Mouse (Mus musculus) heart, adult 2 months (tissue): Measurements from ENCODE around the gene Ppp2r5b. TPM values are rescaled to one million over a fixed set of nuclear protein-coding genes. Genes with fewer than 3 reads are reported as not detected.
A peak's percentile ranks its signal among the peaks of the same experiment; 100 is the strongest.

ENCODE experiments used
- DNase-seq, 2 experiments: peaks; one replicate each; pipeline ENCODE4 v3.0.0; 2021
- H3K27ac ChIP-seq: fragments of 200-600 bp; 2 replicates; pipeline ENCODE4 v1.8.1; 2022
- H3K27me3 ChIP-seq: fragments of 200-500 bp; 2 replicates; pipeline ENCODE4 v1.6.1; 2012; ENCODE audit warnings: mild to moderate bottlenecking, low read length, inconsistent platforms, mixed read lengths; ENCODE audit not compliant: control insufficient read depth, insufficient read depth
- H3K36me3 ChIP-seq: fragments of 200-500 bp; 2 replicates; pipeline ENCODE4 v1.6.1; 2012; ENCODE audit warnings: low read length, inconsistent platforms; ENCODE audit not compliant: control insufficient read depth, insufficient read depth
- H3K4me1 ChIP-seq: fragments of 200-500 bp; 2 replicates; pipeline ENCODE4 v1.6.1; 2011; ENCODE audit warnings: low read length; ENCODE audit not compliant: control insufficient read depth, insufficient read depth
- H3K4me3 ChIP-seq: fragments of 200-600 bp; 2 replicates; pipeline ENCODE4 v1.8.1; 2022
- H3K79me2 ChIP-seq: fragments of 200-500 bp; replicated peaks from 2 replicates; pipeline ENCODE4 v1.6.1; 2012; ENCODE audit warnings: mild to moderate bottlenecking, inconsistent platforms, low read length, moderate library complexity, mixed read lengths; ENCODE audit not compliant: control insufficient read depth, insufficient read depth
- H3K9ac ChIP-seq: fragments of 200-500 bp; 2 replicates; pipeline ENCODE4 v1.6.1; 2012; ENCODE audit warnings: low read depth, mild to moderate bottlenecking, control low read depth, inconsistent platforms, low read length, mixed read lengths
- CTCF ChIP-seq: fragments of 200-600 bp; IDR thresholded peaks from 2 replicates; pipeline ENCODE4 v1.8.1; 2022; ENCODE audit warnings: antibody characterized with exemption, mild to moderate bottlenecking, moderate library complexity
- EP300 ChIP-seq: fragments of 200-500 bp; IDR thresholded peaks from 2 replicates; pipeline ENCODE4 v1.6.1; 2011; ENCODE audit warnings: low read depth, low read length, control low read depth; ENCODE audit not compliant: insufficient read depth
- POLR2A ChIP-seq: fragments of 200-500 bp; IDR thresholded peaks from 2 replicates; pipeline ENCODE4 v1.6.1; 2011; ENCODE audit warnings: mild to moderate bottlenecking, low read depth, low read length, control low read depth; ENCODE audit not compliant: insufficient read depth
- WGBS: fragments of 180-500 bp; shearing (Covaris S2); methylation state at CpG from one replicate; pipeline ENCODE4 v1.1.7; 2018; 5-methylcytosine and 5-hydroxymethylcytosine counted together
- intact Hi-C: fragments of 180-260 bp; cut with DNase I; formaldehyde crosslinking; loops from one replicate; pipeline ENCODE4 v1.15.1; 2025
- polyA plus RNA-seq: library from polyadenylated mRNA; depleted of rRNA; stranded (reverse); fragments of >200 nt; gene quantifications from 2 replicates; pipeline ENCODE4 v1.2.3, GENCODE M21; 2012
- total RNA-seq, 2 experiments: library from RNA; stranded (reverse); gene quantifications; 2 replicates each; pipeline ENCODE4 v1.2.3; 2021

The Ppp2r5b gene
- total and polyA plus RNA-seq, 3 experiments, result 34.8 to 36.8 (median 35.1) TPM

DNA sequence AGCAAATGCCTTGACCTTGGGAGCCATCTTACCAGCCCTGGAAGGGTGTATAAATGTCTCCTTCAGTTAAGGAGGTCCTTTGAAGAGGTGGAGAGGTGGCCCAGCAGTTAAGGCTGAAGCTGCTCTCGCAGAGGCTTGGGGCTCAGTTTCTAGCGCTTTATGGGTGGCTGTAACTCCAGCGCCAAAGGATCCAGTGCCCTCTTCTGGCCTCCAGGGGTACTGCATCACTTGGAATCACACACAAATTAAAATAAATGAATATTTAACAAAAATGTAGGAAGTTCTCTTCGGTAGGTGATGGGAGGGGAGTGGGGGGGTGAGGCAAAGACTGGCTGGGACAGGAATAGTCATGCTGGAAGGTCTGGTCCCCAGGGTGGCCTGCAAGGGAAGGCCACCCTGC, 25.3 kb upstream of the Ppp2r5b start:
- no peaks in the 10 kb centered on the region for H3K36me3 ChIP-seq
- TF ChIP-seq POLR2A, result no peak
- TF ChIP-seq EP300, result no peak
- peak; percentile 54 for TF ChIP-seq CTCF
- no peak overlapping the region for H3K27ac ChIP-seq
- no peaks in the 10 kb centered on the region for H3K27me3 ChIP-seq
- 72% methylated on average over 4 of the region's 4 CpGs for whole genome bisulfite sequencing
- no peak overlapping the region for H3K4me3 ChIP-seq
- intact Hi-C loops, result no loop called here
- no peaks in the 10 kb centered on the region for H3K79me2 ChIP-seq
- DNase-seq, result no peak
- no peaks in the 10 kb centered on the region for H3K4me1 ChIP-seq
- no peak overlapping the region for H3K9ac ChIP-seq

DNA sequence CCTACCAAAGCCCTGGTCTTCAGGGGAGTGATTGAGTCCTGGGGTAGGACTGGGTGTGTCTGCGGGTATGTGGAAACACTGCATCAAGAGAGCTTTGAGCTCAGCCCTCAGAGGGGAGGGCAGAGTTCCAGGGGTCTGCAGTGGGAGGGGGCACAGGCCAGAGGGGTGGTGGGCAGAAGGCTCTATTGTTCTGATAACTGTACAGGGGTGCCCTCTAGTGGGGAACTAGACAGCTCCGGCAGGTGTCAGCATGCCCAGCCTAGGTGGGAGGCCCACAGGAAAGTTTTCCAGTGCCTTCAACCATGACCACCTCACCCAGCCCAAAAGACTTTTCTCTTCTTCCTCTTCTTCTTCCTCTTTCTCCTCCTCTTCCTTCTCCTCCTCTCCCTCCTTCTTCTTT, 24.8 kb upstream of the Ppp2r5b start:
- TF ChIP-seq CTCF (peak; percentile 59), EP300 (no peak)
- 79% methylated on average over 2 of the region's 2 CpGs for WGBS
- H3K4me3 ChIP-seq, result no peak overlapping the region
- H3K27ac ChIP-seq, result no peak overlapping the region
- no peaks in the 10 kb centered on the region for H3K27me3 ChIP-seq
- no peak overlapping the region for H3K9ac ChIP-seq
- no peak for DNase-seq
- H3K79me2 ChIP-seq, result no peaks in the 10 kb centered on the region
- H3K4me1 ChIP-seq, result no peaks in the 10 kb centered on the region
- no peaks in the 10 kb centered on the region for H3K36me3 ChIP-seq
- intact Hi-C loops, result no loop called here

DNA sequence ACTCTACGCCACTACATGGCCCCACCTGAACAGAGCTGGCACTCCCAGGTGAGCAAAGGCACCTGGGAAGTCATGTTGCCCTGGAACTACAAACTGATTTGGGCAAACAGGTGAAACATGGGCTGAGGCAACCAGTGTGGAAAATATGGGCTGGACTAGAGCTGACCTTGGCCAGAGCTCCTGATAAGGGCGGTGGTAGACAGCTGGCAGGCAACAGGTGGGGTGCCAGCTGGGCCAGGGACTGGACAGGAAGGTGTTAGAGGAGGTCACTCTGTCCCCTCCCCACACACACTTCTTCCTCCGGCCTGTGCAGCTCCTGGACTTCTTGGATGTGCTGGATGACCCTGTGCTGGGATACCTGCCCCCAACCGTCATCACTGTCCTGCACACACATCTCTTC, 17.3 kb upstream of the Ppp2r5b start:
- H3K27ac ChIP-seq, result no peak overlapping the region
- H3K4me3 ChIP-seq, result no peak overlapping the region
- no peaks in the 10 kb centered on the region for H3K27me3 ChIP-seq
- DNase-seq, result no peak
- TF ChIP-seq EP300 (no peak), POLR2A (no peak), CTCF (no peak)
- H3K36me3 ChIP-seq, result no peaks in the 10 kb centered on the region
- intact Hi-C loops, result no loop called here
- 94% methylated on average over 4 of the region's 4 CpGs for WGBS
- H3K79me2 ChIP-seq, result no peaks in the 10 kb centered on the region
- H3K4me1 ChIP-seq, result no peaks in the 10 kb centered on the region
- H3K9ac ChIP-seq, result no peak overlapping the region

DNA sequence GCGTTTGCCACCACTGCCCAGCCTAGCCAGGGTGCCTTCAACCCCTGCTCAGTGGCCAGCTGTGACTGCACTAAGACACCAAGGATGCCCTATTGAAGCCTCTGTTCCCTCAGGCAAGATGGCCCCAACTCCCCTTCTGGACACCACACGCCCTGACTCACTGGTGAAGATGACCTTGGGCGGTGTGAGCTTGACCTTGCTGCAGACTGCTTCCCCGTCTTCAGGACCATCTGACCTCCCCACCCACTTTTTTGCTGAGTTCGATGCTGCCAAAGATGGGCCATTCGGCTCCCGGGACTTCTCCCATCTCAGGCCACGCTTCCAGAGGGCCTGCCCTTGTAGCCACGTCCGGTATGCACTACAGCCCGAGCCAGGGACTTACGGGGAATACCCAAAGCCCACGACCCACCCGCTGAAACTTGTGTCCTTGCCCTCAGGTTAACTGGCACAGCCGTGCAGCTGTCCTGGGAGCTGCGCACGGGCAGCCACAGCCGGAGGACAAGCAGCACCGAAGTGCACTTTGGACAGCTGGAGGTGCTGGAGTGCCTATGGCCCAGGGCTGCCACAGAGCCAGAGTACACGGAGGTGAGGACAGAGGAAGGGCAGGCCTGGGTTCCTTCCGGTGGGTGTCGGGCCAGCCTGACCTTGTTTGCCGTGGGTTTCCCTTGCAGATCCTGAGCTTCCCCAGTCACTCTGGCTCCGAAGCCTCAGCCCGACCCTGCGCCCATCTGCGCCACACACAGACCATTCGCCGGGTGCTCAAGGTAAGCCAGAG, 12.0 kb upstream of the Ppp2r5b start:
- 91% methylated on average over 29 of the region's 29 CpGs for WGBS
- no peaks in the 10 kb centered on the region for H3K36me3 ChIP-seq

DNA sequence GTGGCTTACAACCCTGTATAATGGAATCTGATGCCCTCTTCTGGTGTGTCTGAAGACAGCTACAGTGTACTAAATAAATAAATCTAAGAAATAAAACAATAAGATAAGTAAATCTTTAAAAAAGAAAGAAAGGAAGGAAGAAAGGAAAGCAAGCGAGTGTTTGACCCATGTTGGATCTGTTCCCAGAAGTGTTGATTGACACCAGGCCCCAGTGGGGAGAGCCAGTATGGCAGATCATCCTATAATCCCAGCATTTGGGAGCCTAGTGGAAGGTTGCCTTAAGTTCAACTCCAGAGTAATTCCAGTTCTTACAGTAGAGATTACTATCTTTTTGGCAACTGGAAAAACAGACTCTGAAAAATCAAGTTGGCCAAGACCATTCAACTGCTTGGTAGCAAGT, 10.1 kb upstream of the Ppp2r5b start:
- H3K36me3 ChIP-seq, result no peaks in the 10 kb centered on the region

More for the DNA sequence above, 12.0 kb upstream of the Ppp2r5b start:
- TF ChIP-seq EP300 (no peak), CTCF (no peak), POLR2A (no peak)
- Histone ChIP-seq H3K9ac (no peak overlapping the region), H3K4me1 (no peaks in the 10 kb centered on the region; the same call in 1 of the 2 replicates), H3K79me2 (no peaks in the 10 kb centered on the region), H3K27ac (no peak overlapping the region), H3K4me3 (no peak overlapping the region), H3K27me3 (no peaks in the 10 kb centered on the region)
- intact Hi-C loops, result no loop called here
- no peak for DNase-seq

DNA sequence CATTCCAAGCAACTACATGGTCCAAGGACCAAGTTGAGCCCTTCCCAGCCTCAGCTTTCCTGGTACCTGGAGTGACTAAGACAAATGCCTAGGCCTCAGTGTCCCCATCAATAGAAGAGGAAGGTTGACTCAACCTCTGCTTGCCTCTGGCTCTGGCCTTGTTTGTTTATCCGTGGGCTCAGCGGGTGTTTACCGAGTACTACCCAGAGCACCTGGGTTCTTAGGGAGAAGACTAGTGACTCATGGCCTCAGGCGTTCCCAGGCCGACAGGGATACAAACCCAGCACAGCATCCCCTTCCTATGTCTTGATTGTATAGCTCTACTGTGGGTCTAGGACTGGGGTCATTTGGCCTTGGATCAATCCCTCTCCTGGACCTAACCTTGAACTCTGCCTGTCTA, 7.6 kb upstream of the Ppp2r5b start:
- DNase-seq, result no peak
- Histone ChIP-seq H3K79me2 (no peaks in the 10 kb centered on the region), H3K27ac (no peak overlapping the region), H3K36me3 (no peaks in the 10 kb centered on the region), H3K27me3 (no peaks in the 10 kb centered on the region), H3K4me1 (no peaks in the 10 kb centered on the region; the same call in none of the 2 replicates), H3K9ac (no peak overlapping the region), H3K4me3 (no peak overlapping the region)
- 76% methylated on average over 5 of the region's 5 CpGs for WGBS
- intact Hi-C loops, result no loop called here
- TF ChIP-seq CTCF (no peak), POLR2A (no peak), EP300 (no peak)

More for the DNA sequence above, 10.1 kb upstream of the Ppp2r5b start:
- intact Hi-C loops, result no loop called here
- TF ChIP-seq EP300 (no peak), CTCF (peak; percentile 11; the same call in 1 of the 2 replicates)
- DNase-seq, result no peak
- Histone ChIP-seq H3K4me1 (no peaks in the 10 kb centered on the region; the same call in none of the 2 replicates), H3K9ac (no peak overlapping the region), H3K27me3 (no peaks in the 10 kb centered on the region), H3K4me3 (no peak overlapping the region), H3K27ac (no peak overlapping the region), H3K79me2 (no peaks in the 10 kb centered on the region)
- WGBS, result 33% methylated on average over 1 of the region's 1 CpGs
